Mouse (Mus musculus) adipocyte (in vitro differentiated cells): Measurements from ENCODE around the gene Ren1.
"Not testable (repeated sequence)": the region's sequence is repeated elsewhere in the genome, so short reads cannot be mapped to it uniquely, and the experiment has no call there.

ENCODE experiments used
- DNase-seq: peaks from one replicate; pipeline ENCODE4 v3.0.0-alpha.2; 2016; ENCODE audit warnings: low spot score

The Ren1 gene

DNA sequence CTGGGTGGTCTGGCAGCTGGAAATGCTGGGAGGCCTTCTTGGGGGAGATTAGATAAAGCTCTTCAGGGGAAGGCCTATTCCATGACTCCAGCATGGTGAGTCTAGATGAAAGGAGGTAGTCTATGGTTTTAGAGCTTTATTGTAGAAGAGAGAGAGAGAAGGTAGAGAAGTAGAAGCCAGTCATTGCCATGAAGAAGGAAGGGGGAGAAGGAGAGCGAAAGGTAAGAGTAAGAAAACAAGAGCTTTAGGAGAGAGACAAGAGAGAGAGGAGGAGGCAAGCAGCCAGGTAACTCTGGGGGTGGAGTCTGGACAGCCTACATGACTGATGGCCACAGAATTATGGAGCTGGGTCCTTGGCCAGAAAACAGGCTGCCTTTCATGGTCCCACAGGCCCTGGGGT lies at the start of gene Ren1:
TSS of gene Ren1 (plus strand) at position 301 of the 400 bp plus-strand sequence.
- no peak for DNase-seq

GRCm38 (mm10) chr1:133302540-133302939 lies 47.8 kb upstream of the Ren1 start:
- DNase-seq, result peak; percentile 81

DNA sequence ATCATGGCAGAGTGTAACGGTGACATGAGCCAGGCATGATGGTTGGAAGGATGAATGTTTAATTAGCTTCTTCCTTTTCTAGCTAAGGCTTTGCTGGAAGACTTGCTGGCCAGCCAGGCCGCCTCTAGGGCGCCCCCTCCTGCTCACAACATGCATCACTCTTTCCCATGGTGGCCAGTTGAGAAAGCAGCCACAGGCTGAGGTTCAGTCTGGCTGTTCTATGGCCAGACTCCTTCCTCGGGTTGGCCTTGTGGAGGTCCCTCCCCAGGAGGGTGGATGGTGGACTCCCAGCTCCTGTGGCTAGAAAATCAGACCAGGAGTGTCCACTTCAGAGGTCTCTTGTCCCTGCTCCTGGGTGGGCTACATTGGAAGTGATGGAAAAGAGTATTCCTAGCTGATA lies 43.5 kb upstream of the Ren1 start:
- peak; percentile 74 for DNase-seq

- peak; percentile 87 for DNase-seq
Measured at GRCm38 (mm10) chr1:133307318-133307717, 43.0 kb upstream of the Ren1 start.

GRCm38 (mm10) chr1:133309652-133310267 lies 40.5 kb upstream of the Ren1 start, which contains the start of gene Golt1a:
Golt1a (plus strand) TSS chr1:133309800.
- DNase-seq, result no peak

- no peak for DNase-seq
Measured at GRCm38 (mm10) chr1:133311240-133311639, 39.1 kb upstream of the Ren1 start.

DNA sequence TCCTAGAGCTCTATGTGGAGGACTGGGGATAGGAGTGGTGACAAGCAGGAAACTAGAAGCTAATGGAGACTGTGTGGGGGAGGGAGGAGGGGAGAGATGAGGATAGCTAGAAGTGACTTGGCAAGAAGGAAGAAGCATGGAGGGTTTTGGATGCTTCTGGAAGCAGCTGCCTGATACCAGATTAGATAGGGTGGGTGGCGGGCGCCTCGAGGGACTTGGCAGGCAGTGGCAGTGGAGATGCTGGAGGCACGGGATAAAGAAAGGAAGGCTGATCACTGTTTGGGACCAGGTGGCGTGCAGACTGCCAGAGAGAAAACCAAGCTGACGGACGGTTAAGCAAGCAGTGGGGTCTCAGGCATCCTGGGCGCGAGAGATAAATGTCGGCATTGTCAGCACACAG lies 38.4 kb upstream of the Ren1 start:
- DNase-seq, result no peak

GRCm38 (mm10) chr1:133314364-133314763 lies 35.9 kb upstream of the Ren1 start:
- peak; percentile 34 for DNase-seq

- DNase-seq, result no peak
Measured at GRCm38 (mm10) chr1:133315775-133316174, 34.5 kb upstream of the Ren1 start.

DNA sequence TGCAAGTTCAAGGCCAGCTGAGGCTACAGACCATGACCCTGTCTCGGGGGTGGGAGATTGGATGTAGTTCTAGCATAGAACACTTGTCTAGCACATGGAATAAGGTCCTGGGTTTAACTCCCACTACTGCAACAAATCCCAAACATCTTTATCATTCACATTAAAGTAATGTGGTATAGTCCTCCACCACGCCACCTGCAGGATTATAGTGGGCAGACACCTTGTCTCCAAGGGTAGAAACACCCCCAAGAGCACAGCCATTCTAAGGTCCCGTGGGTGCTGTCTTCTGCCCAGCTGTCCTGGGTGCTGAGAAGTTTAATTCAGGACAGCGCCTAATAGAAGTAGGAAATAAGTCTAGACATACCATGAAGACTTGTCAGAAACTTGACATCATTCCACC lies 33.7 kb upstream of the Ren1 start:
- no peak for DNase-seq

- DNase-seq, result no peak
Measured at GRCm38 (mm10) chr1:133317149-133317548, 33.2 kb upstream of the Ren1 start.

DNA sequence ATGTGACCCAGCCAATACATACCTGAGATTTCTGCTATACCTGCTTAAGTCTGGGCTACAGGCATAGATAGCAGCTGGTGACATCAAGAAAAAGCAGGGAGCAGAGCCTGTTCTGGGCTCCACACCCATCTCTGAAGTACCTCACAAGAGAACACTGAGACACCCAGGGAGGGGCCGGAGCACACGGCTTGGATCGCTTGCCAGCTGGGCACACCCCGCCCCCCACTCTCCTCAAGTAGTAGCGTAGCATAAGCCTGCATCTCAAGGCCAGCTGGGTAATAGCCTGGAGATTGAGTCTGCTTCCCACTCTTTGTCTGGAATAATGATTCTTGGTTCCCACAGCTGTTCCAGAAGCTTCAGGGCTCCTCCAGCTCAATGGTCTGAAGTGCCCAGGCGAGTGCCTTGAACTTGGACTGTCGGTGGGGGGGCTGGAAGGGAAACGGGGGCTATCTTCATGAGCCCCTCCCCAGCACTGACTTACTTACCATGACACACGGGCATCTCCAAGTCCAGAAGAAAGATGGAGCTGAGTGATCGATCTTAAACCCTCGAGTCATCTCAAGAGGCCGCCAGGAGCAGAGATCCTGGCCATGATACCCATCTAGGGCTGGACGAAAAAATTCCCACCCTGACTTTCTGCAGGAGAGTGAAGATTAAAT lies 28.9 kb upstream of the Ren1 start, which contains the start of gene Kiss1:
TSS of gene Kiss1 (plus strand) at position 609 of the 659 bp plus-strand sequence.
- no peak for DNase-seq

GRCm38 (mm10) chr1:133323333-133323732 lies 27.0 kb upstream of the Ren1 start:
- DNase-seq, result no peak

GRCm38 (mm10) chr1:133325951-133326350 lies 24.4 kb upstream of the Ren1 start:
- no peak for DNase-seq

DNA sequence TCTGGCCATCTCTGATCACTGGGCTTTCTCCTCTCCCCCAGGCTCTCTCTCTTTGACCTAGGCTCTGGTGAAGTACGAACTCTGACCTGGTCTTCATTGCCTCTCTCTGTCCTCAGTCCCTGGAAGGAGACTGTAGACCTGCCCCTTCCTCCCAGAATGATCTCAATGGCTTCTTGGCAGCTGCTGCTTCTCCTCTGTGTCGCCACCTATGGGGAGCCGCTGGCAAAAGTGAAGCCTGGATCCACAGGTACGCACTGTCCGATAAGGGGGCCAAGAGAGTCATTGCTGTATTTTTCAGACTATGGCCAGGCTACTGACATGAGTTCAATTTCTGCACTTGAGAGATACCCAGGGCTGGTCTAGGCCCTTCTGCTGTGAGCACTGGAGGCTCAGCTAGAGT lies 23.2 kb upstream of the Ren1 start:
- DNase-seq, result no peak

DNA sequence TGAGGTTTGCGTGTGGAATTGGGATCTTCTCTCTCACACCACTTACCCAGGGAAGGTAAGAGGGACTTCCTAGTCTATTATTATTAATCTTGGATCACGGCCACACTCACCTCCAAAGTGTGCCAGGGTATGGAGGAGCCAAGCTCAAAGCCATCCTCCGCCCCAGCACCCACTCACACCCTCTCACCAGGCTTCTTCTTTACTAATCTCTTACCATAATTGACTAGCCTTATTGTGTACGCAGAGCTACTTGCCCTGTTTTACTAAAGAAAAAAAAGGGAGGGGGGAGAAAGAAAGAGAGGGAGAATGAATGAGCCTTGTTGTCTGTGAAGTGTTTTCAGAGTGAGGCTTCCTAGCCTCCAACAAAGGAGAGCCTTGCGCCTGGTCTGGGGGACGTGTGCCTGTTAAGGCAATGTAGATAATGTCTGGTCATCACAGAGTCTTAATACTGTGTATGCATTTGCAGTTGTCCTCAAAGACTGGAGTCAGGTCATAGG lies 22.0 kb upstream of the Ren1 start:
- no peak for DNase-seq

DNA sequence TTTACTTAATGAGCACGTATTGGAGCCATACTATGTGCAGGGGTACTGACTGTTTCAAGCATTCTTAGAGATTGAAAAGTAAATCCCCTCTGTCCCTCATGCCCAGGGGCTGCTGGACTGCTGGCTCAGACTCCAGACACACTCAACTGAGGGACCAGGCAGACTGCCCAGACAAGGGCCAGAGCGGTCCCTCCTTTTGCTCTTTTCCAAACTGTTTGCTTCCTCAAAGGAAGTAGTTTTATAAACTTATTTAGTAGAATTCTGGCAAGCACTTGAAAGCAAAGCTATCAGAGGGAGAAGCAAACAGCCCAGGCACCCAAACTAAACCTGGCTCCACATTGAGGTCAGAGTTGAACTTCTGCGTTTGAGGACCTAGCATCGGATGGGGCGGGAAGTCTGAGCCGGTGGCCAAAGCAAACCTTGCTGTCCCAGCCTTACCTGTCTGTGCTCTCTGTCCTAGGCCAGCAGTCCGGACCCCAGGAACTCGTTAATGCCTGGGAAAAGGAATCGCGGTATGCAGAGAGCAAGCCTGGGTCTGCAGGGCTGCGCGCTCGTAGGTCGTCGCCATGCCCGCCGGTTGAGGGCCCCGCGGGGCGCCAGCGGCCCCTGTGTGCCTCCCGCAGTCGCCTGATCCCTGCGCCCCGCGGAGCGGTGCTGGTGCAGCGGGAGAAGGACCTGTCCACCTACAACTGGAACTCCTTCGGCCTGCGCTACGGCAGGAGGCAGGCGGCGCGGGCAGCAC lies 21.2 kb upstream of the Ren1 start:
- no peak for DNase-seq

- no peak for DNase-seq
Measured at GRCm38 (mm10) chr1:133329638-133329964, 20.7 kb upstream of the Ren1 start.

DNA sequence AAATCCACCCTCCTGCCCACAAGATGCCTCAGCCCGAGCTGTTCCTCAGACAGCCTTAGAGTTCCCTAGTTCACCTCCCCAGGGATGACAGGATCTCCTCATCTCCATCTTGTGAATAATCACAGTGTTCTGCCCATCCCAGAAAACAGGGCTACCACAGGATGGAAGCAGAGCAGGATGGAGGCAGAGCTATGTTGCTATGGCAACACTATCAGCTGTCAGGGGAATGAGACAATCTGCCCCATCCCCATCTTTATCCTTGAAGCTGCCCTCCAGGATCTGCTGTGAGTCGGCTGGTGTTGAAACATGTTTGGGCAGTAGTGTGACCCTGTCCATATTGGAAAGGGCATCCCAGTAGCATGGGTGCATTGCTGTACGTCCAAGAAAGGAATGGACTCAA lies 19.2 kb upstream of the Ren1 start:
- DNase-seq, result no peak

DNA sequence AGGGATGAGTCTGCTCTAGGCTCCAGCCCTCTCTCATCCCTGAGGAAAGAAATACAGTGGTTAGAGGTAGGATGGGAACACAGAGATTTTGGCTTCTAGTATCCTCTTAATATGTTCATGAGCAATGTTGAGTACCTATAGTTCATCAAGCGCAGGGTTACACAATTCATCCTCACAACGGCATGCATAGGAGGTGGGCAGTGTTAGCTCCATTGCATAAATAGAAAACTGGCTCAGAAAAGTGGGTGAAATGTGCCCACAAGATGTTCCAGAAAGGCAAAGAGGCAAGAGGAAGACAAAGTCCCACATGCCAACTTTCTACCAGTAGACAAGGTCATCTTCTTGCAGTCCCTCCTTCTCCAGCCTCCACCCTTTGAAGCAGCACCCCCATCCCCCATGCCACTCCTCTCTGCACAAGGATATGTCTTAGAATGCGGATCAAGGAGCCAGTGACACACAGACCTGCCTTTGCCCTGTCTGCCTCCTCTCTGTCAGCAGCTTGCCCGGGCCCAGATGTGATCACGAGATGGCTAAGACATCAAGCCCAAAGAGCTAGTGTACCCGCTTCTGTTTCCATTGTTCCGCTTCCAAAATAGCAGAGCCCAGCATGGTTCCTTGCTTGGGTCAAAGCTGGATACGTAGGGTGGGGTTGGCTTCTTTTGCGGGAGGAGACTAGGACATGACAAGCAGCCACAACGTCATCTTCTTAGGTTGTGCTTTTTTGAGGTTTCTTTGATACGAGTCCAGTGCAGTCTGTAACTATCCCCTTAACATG lies 17.5 kb upstream of the Ren1 start:
- no peak for DNase-seq

DNA sequence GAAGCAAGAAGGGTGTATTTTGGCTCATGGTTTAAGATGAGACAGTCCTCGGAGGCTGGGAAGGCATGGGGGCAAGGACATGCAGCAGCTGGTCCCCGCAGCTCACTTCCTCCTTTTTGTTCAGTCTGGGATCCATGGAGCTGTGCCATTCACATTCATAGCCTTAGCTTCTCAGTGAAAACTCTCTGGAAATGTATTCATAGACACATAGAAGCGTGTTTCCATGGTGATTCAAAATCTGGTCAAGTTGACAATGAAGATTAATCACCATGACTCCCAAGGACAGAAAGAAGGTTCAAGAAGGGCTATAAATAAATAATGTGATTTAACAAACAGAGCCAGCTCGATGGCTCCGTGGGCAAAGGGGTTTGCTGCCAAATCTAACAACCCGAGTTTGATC lies 16.4 kb upstream of the Ren1 start:
- DNase-seq, result no peak

DNA sequence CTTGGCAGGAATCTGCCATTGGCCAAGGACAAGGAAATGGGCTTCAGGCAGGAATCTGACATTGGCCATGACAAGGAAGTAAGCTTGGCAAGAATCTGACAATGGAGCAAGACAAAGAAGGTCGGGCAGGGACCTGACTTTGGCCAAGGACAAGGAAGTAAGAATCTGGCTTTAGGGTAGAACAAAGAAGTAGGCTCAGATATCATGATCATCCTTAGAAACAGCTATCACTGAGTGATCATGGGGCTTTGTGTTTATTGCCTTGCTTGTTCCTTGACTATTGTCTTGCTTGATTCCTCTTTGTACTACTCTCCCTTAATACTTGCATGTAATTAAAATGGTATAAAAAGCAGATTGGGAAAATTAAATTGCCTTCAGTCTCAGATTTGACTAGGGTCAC lies 9.9 kb upstream of the Ren1 start:
- not testable (repeated sequence) for DNase-seq
